Mouse (Mus musculus) limb, embryonic 10.5 days (tissue): ENCODE results near the gene Acadvl. TPM values are rescaled to one million over a fixed set of nuclear protein-coding genes. Genes with fewer than 3 reads are reported as not detected.

ENCODE experiments used
- DNase-seq: peaks from one replicate; pipeline ENCODE4 v3.0.0-alpha.2; 2017; ENCODE audit warnings: low spot score
- H3K27ac ChIP-seq: fragments of 300-500 bp; sonication (generic); 2 replicates; pipeline ENCODE4 v1.5.1; 2016; ENCODE audit warnings: mild to moderate bottlenecking
- H3K27me3 ChIP-seq: fragments of 300-500 bp; sonication (generic); 2 replicates; pipeline ENCODE4 v1.6.1; 2016; ENCODE audit warnings: low read depth, mild to moderate bottlenecking; ENCODE audit not compliant: poor library complexity, severe bottlenecking
- H3K36me3 ChIP-seq: fragments of 300-500 bp; sonication (generic); 2 replicates; pipeline ENCODE4 v1.6.1; 2016; ENCODE audit warnings: mild to moderate bottlenecking, moderate library complexity
- H3K4me1 ChIP-seq: fragments of 300-500 bp; sonication (generic); 2 replicates; pipeline ENCODE4 v1.6.1; 2016
- H3K4me3 ChIP-seq: fragments of 300-500 bp; sonication (generic); 2 replicates; pipeline ENCODE4 v1.5.1; 2016; ENCODE audit warnings: mild to moderate bottlenecking, moderate library complexity
- H3K9me3 ChIP-seq: fragments of 300-500 bp; sonication (generic); replicated peaks from 2 replicates; pipeline ENCODE4 v1.6.1; 2016; ENCODE audit warnings: mild to moderate bottlenecking
- WGBS: fragments of 180-500 bp; shearing (Covaris S2); methylation state at CpG from one replicate; pipeline ENCODE4 v1.1.7; 2016; 5-methylcytosine and 5-hydroxymethylcytosine counted together
- polyA plus RNA-seq: library from polyadenylated mRNA; unstranded; fragments of >200 nt; fragmentation: Nextera tagmentation; extraction: Ambion mirVana; gene quantifications from 2 replicates; pipeline ENCODE4 v1.2.1, GENCODE M21; 2016

Acadvl gene
- polyA plus RNA-seq, 1 experiment from 2014 or later, result 52.1 TPM

DNA sequence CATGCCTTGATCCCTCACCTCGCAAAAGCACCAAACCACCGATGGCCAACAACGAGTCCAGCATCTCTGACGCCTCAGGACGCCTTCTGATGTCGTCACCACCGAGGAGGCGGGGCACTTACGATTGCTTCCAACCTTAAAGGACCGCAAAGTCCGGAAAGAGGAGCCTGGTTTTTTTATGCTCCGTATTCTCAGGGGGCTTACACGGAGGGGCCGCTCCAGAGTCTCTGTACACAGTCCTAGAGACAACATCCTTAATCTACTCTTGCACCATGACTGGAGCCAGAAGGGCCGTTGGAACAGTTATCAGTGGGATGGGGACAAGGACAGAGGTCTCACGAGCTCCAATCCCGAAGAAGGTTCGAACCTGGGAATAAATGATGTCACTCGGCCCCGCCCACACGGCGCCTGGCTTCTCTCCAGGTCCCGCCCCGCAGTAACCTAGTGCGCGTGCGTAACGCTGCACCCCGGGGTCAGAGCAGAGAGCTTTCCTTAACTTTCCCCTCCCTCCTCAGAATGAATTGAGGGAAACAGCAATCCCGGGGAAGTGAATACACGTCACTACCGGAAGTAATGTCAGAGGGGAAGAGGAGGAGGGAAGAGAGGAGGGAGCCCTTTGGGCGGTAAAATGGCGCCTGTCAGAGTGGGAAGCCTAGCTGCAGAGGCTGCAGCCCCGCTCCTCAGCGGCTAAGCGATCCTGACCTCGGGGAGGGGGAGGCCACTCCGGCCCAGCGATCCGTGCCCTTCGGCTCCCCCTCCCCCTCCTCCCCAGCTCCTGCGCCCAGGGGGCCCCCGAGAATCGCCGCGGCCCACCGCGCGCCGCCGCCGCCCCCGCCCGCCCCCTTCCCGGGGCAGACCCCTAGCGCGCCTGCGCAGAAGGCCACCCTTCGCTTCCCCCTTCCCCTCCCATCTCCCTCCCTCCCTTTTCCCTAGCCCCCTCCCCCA lies 34.7 kb downstream of the Acadvl start:
- Histone ChIP-seq H3K36me3 (peaks cover 62% of the 10 kb centered on the region), H3K27ac (peak overlapping the region; percentile 98), H3K4me3 (peak overlapping the region; percentile 98), H3K27me3 (no peaks in the 10 kb centered on the region), H3K4me1 (peaks cover 26% of the 10 kb centered on the region), H3K9me3 (no peaks in the 10 kb centered on the region)
- under 1% methylated on average over 51 of the region's 60 CpGs for WGBS
- peak; percentile 99 for DNase-seq

DNA sequence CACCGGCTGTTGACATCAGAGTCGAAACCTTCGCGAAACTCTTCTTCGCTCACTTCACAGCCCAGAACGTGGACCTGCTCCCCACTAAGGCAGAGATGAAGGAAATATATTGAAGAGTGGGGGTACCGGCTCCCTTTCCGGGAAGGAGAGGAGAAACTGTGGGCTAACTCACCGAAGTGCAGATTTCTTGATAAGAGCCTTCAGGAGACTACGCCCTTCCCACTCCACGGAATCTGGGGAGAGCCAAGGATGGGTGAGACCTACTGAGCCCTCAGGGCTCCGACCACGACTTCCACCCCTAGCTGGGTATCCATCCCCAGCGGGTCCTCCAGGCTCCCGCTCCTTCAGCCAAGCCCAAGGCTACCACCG lies 35.4 kb downstream of the Acadvl start:
- DNase-seq, result no peak
- H3K4me1 ChIP-seq, result peaks cover 26% of the 10 kb centered on the region
- peak overlapping the region; percentile 98 for H3K4me3 ChIP-seq
- WGBS, result 3% methylated on average over 16 of the region's 16 CpGs
- peaks cover 62% of the 10 kb centered on the region for H3K36me3 ChIP-seq
- no peaks in the 10 kb centered on the region for H3K27me3 ChIP-seq
- H3K9me3 ChIP-seq, result no peaks in the 10 kb centered on the region
- H3K27ac ChIP-seq, result peak overlapping the region; percentile 98

DNA sequence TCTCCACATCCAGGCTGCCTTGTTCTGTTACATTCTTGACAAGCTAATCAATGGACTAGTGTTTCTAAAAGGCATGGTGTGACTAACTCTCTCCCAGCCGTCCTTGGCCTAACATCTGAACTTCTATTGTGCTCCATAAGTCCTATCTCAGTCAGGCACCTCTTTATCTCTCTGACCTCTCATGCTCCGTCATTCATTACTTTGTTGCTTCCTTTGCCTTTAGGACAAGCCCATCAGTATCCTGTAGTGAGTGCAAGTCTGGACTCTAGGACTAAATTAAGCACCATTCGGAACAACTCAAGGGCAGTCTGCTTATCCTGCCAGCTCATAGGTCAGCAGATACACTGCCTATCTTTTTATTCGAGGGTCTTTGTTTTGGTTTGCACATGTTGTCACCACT lies 38.9 kb downstream of the Acadvl start:
- Histone ChIP-seq H3K4me1 (peaks cover 4% of the 10 kb centered on the region; the same call in 1 of the 2 replicates), H3K36me3 (peaks cover 77% of the 10 kb centered on the region), H3K4me3 (no peak overlapping the region), H3K9me3 (no peaks in the 10 kb centered on the region), H3K27ac (no peak overlapping the region), H3K27me3 (no peaks in the 10 kb centered on the region)
- DNase-seq, result no peak
- 95% methylated on average over 4 of the region's 4 CpGs for WGBS

DNA sequence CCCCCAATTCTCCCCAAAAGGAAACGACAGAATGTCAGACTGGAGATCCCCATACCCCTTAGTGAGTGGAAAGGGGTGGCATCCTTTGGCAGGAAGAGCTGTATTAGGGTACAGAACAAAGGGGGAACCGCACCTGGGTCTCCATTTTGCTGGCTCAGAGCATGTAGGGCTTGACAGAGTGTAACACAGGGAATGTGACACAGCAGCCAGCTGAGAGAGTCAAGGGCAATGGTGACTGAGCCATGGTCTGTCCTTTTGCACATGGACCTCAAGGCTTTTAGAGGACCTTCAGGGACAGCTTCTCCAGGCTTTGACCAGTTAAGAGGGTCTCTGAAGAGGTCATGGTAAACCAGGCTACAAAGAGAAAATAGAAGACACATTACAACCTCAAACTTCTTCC lies 40.3 kb downstream of the Acadvl start:
- Histone ChIP-seq H3K4me1 (peaks cover 4% of the 10 kb centered on the region; the same call in 1 of the 2 replicates), H3K36me3 (peaks cover 88% of the 10 kb centered on the region), H3K27me3 (no peaks in the 10 kb centered on the region), H3K27ac (no peak overlapping the region), H3K4me3 (no peak overlapping the region), H3K9me3 (no peaks in the 10 kb centered on the region)
- 93% methylated on average over 2 of the region's 2 CpGs for WGBS
- DNase-seq, result no peak

DNA sequence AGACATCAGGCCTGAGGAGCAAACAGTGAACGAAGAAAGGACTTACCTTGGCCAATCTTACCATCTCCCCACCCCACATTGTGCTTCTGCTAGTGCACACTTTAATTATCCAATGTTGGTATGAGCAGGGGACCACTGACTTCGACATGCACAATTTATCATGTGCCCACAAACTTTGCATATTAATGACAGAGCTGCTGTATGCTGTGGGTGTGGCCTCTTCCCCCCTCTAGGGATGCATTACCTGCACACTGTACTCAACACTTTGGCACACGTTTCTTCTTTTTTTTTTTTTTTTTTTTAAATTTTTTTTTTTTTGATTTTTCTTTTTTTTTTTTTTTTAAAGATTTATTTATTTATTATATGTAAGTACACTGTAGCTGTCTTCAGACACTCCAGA lies 44.4 kb downstream of the Acadvl start:
- Histone ChIP-seq H3K27ac (no peak overlapping the region), H3K4me3 (no peak overlapping the region), H3K27me3 (peaks cover 32% of the 10 kb centered on the region), H3K36me3 (peaks cover 83% of the 10 kb centered on the region), H3K9me3 (no peaks in the 10 kb centered on the region), H3K4me1 (peaks cover 11% of the 10 kb centered on the region)
- WGBS, result 93% methylated on average over 3 of the region's 3 CpGs
- no peak for DNase-seq

- 87% methylated on average over 6 of the region's 6 CpGs for WGBS
- H3K4me1 ChIP-seq, result peaks cover 14% of the 10 kb centered on the region
- H3K27ac ChIP-seq, result no peak overlapping the region
- H3K4me3 ChIP-seq, result no peak overlapping the region
- no peaks in the 10 kb centered on the region for H3K9me3 ChIP-seq
- peaks cover 37% of the 10 kb centered on the region for H3K27me3 ChIP-seq
- DNase-seq, result no peak
- H3K36me3 ChIP-seq, result peaks cover 77% of the 10 kb centered on the region
These were observed 45.0 kb downstream of the Acadvl start for GRCm38 (mm10) chr11:69970222-69970621.

DNA sequence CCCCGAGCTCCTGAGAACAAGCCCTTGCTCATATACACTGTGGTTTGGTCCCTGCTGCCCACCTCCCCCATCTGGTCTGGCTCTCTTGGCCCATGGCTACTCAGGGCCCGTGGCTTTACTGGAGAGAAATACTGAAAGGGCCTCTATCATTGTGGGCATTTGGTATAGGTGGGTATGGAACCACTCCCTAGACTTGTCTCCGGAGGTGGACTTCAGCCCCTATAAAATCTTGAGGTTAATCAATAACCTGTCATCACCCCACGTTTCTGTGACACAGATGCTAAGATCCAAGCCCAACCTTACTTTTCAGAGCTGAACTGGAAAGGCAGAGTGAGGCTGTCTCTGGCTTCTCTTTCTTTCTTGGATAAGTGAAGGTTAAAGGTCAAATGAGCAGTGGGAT lies 46.4 kb downstream of the Acadvl start:
- no peak for DNase-seq
- Histone ChIP-seq H3K36me3 (peaks cover 63% of the 10 kb centered on the region), H3K27ac (no peak overlapping the region), H3K4me3 (no peak overlapping the region), H3K27me3 (peaks cover 52% of the 10 kb centered on the region), H3K4me1 (peaks cover 17% of the 10 kb centered on the region), H3K9me3 (no peaks in the 10 kb centered on the region)
- 84% methylated on average over 4 of the region's 4 CpGs for WGBS

- 38% methylated on average over 17 of the region's 17 CpGs for WGBS
- Histone ChIP-seq H3K4me1 (peaks cover 17% of the 10 kb centered on the region), H3K27me3 (peaks cover 70% of the 10 kb centered on the region), H3K4me3 (peak overlapping the region; percentile 50), H3K9me3 (no peaks in the 10 kb centered on the region), H3K36me3 (peaks cover 45% of the 10 kb centered on the region), H3K27ac (peak overlapping the region; percentile 77)
- DNase-seq, result no peak
These were observed 48.2 kb downstream of the Acadvl start for GRCm38 (mm10) chr11:69966860-69967517.

GRCm38 (mm10) chr11:69966006-69966859 lies 49.0 kb downstream of the Acadvl start:
- 2% methylated on average over 59 of the region's 59 CpGs for WGBS
- DNase-seq, result peak; percentile 71
- H3K9me3 ChIP-seq, result no peaks in the 10 kb centered on the region
- peaks cover 38% of the 10 kb centered on the region for H3K36me3 ChIP-seq
- peaks cover 17% of the 10 kb centered on the region for H3K4me1 ChIP-seq
- H3K4me3 ChIP-seq, result peak overlapping the region; percentile 50
- H3K27ac ChIP-seq, result peak overlapping the region; percentile 77
- peaks cover 77% of the 10 kb centered on the region for H3K27me3 ChIP-seq

- peak; percentile 51 for DNase-seq
- 2% methylated on average over 49 of the region's 49 CpGs for WGBS
- Histone ChIP-seq H3K4me1 (peaks cover 17% of the 10 kb centered on the region), H3K36me3 (peaks cover 32% of the 10 kb centered on the region), H3K4me3 (peak overlapping the region; percentile 50), H3K9me3 (no peaks in the 10 kb centered on the region), H3K27ac (peak overlapping the region; percentile 77), H3K27me3 (peaks cover 83% of the 10 kb centered on the region)
These were observed 49.8 kb downstream of the Acadvl start for GRCm38 (mm10) chr11:69965271-69966005.

DNA sequence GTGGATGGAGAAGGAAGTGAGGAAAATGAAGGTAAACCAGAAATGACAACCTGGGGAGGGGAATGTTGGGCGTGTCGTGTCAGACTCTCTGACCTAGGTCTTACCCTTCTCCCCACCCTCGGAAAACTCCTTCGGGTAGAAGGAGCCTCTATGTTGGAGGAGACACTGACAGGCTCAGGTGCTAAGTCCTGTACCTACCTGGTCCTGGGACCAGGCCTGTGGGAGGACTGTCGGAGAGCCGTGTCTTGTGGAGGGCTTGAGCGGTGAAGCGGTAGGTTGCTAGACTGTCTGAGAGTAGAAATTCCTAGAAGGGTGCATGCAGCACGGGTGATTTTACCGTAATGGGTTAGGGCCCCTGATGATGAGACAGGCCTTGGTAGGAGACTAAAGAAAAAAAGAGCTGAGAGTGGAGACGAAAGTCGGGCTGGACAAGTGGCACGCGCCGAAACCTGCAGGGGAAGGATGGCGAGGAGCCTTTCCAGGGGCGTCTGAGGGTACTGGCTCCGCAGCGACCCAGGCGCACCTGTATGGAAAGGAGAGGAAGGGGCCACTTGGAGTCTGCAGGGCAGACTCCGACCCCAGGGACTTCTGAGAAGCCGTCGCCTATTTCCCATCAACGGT lies 50.5 kb downstream of the Acadvl start, which contains the start of gene Cldn7:
Cldn7 (plus strand) TSS at position 130 of the 621 bp plus-strand sequence.
- 9% methylated on average over 24 of the region's 24 CpGs for WGBS
- H3K27me3 ChIP-seq, result peaks cover 83% of the 10 kb centered on the region

More for the DNA sequence above, 50.5 kb downstream of the Acadvl start, which contains the start of gene Cldn7:
- DNase-seq, result peak; percentile 42
- no peaks in the 10 kb centered on the region for H3K9me3 ChIP-seq
- peaks cover 25% of the 10 kb centered on the region for H3K36me3 ChIP-seq
- peaks cover 17% of the 10 kb centered on the region for H3K4me1 ChIP-seq
- peak within 1 kb of the TSS; percentile 50 for H3K4me3 ChIP-seq
- H3K27ac ChIP-seq, result 0 out of 2 replicates have a peak within 1 kb of the TSS, but pooled peaks have one; percentile 2
